Mouse (Mus musculus) C2C12 (cell line): Measurements from ENCODE around the gene Bdkrb2. TPM values are rescaled to one million over a fixed set of nuclear protein-coding genes. Genes with fewer than 3 reads are reported as not detected.
A peak's percentile ranks its signal among the peaks of the same experiment; 100 is the strongest.

ENCODE experiments used
- H3K27me3 ChIP-seq: one replicate; pipeline ENCODE4 v1.6.1; 2011; ENCODE audit not compliant: control insufficient read depth, insufficient read depth, insufficient read length
- H3K36me3 ChIP-seq: one replicate; pipeline ENCODE4 v1.6.1; 2011; ENCODE audit not compliant: control insufficient read depth, insufficient read depth
- H3K4me3 ChIP-seq: one replicate; pipeline ENCODE4 v1.5.1; 2011; ENCODE audit warnings: mild to moderate bottlenecking, control low read depth; ENCODE audit not compliant: poor library complexity, insufficient read depth, severe bottlenecking
- H3K79me2 ChIP-seq: one replicate; pipeline ENCODE4 v1.6.1; 2011; ENCODE audit not compliant: control insufficient read depth, insufficient read depth
- H3K79me3 ChIP-seq: one replicate; pipeline ENCODE4 v1.6.1; 2011; ENCODE audit warnings: low read depth, control low read depth
- H3ac ChIP-seq: one replicate; pipeline ENCODE3; 2011; ENCODE audit warnings: low read depth; ENCODE audit not compliant: control insufficient read depth, insufficient read length
- CEBPB ChIP-seq: IDR thresholded peaks from one replicate; pipeline ENCODE4 v1.6.1; 2011; ENCODE audit warnings: low read depth, mild to moderate bottlenecking, control low read depth, moderate library complexity
- CTCF ChIP-seq: IDR thresholded peaks from one replicate; pipeline ENCODE4 v1.5.1; 2011; ENCODE audit not compliant: control insufficient read depth, insufficient read depth, insufficient read length
- FOSL1 ChIP-seq: IDR thresholded peaks from one replicate; pipeline ENCODE4 v1.8.0; 2011; ENCODE audit warnings: mild to moderate bottlenecking, low read length; ENCODE audit not compliant: poor library complexity, insufficient read depth, severe bottlenecking
- MAX ChIP-seq: IDR thresholded peaks from one replicate; pipeline ENCODE4 v1.6.1; 2011; ENCODE audit warnings: mild to moderate bottlenecking, control low read depth
- MYOD1 ChIP-seq: IDR thresholded peaks from one replicate; pipeline ENCODE4 v1.6.1; 2011; ENCODE audit warnings: low read depth; ENCODE audit not compliant: control insufficient read depth, insufficient read length
- MYOG ChIP-seq: IDR thresholded peaks from one replicate; pipeline ENCODE4 v1.6.1; 2011; ENCODE audit not compliant: control insufficient read depth, insufficient read length; ENCODE audit errors: extremely low read depth
- USF1 ChIP-seq: IDR thresholded peaks from one replicate; pipeline ENCODE4 v1.6.1; 2011; ENCODE audit warnings: low read depth, mild to moderate bottlenecking, control low read depth, moderate library complexity
- polyA plus RNA-seq: library from polyadenylated mRNA; unstranded; fragments of >200 nt; fragmentation: generic; extraction: Trizol; gene quantifications from one replicate; pipeline ENCODE4 v1.2.1, GENCODE M21; 2012; ENCODE audit warnings: missing spikeins

Gene Bdkrb2
- polyA plus RNA-seq, 1 experiment, result 1.2 TPM

GRCm38 (mm10) chr12:105611045-105611444 lies 48.0 kb downstream of the Bdkrb2 start:
- Histone ChIP-seq H3K79me2 (no peaks in the 10 kb centered on the region), H3K4me3 (no peak overlapping the region), H3ac (no peak overlapping the region), H3K36me3 (peaks cover 8% of the 10 kb centered on the region), H3K79me3 (no peaks in the 10 kb centered on the region), H3K27me3 (no peaks in the 10 kb centered on the region)
- TF ChIP-seq CTCF, result no peak
- no peak for TF ChIP-seq MYOG
- TF ChIP-seq USF1, result no peak
- TF ChIP-seq MAX, result no peak
- no peak for TF ChIP-seq MYOD1
- TF ChIP-seq CEBPB, result no peak
- no peak for TF ChIP-seq FOSL1

GRCm38 (mm10) chr12:105611748-105612147 lies 48.7 kb downstream of the Bdkrb2 start:
- TF ChIP-seq FOSL1, result no peak
- peak; percentile 71 for TF ChIP-seq CTCF
- no peak for TF ChIP-seq USF1
- no peak for TF ChIP-seq MYOG
- no peak for TF ChIP-seq MYOD1
- no peak for TF ChIP-seq CEBPB
- Histone ChIP-seq H3K79me2 (no peaks in the 10 kb centered on the region), H3K27me3 (no peaks in the 10 kb centered on the region), H3ac (no peak overlapping the region), H3K36me3 (peaks cover 12% of the 10 kb centered on the region), H3K79me3 (no peaks in the 10 kb centered on the region), H3K4me3 (no peak overlapping the region)

- H3K79me2 ChIP-seq, result no peaks in the 10 kb centered on the region
- no peak overlapping the region for H3ac ChIP-seq
- H3K4me3 ChIP-seq, result no peak overlapping the region
- TF ChIP-seq CEBPB, result no peak
- TF ChIP-seq CTCF, result no peak
- TF ChIP-seq FOSL1, result no peak
- TF ChIP-seq USF1, result no peak
- no peak for TF ChIP-seq MAX
- TF ChIP-seq MYOD1, result no peak
- TF ChIP-seq MYOG, result no peak
- H3K27me3 ChIP-seq, result no peaks in the 10 kb centered on the region
- H3K36me3 ChIP-seq, result peaks cover 25% of the 10 kb centered on the region
- no peaks in the 10 kb centered on the region for H3K79me3 ChIP-seq
These were observed 50.5 kb downstream of the Bdkrb2 start for GRCm38 (mm10) chr12:105613559-105613958.

GRCm38 (mm10) chr12:105622048-105622447 lies 59.0 kb downstream of the Bdkrb2 start:
- Histone ChIP-seq H3K4me3 (no peak overlapping the region), H3K79me2 (no peaks in the 10 kb centered on the region), H3K79me3 (no peaks in the 10 kb centered on the region), H3K27me3 (no peaks in the 10 kb centered on the region), H3ac (no peak overlapping the region), H3K36me3 (peaks cover 64% of the 10 kb centered on the region)
- no peak for TF ChIP-seq MYOG
- no peak for TF ChIP-seq CEBPB
- no peak for TF ChIP-seq FOSL1
- TF ChIP-seq USF1, result no peak
- no peak for TF ChIP-seq MYOD1
- no peak for TF ChIP-seq MAX
- no peak for TF ChIP-seq CTCF

- Histone ChIP-seq H3ac (no peak overlapping the region), H3K4me3 (no peak overlapping the region), H3K79me2 (no peaks in the 10 kb centered on the region), H3K36me3 (peaks cover 64% of the 10 kb centered on the region), H3K27me3 (no peaks in the 10 kb centered on the region), H3K79me3 (no peaks in the 10 kb centered on the region)
- TF ChIP-seq MYOD1 (no peak), USF1 (no peak), CEBPB (no peak), CTCF (no peak), MYOG (no peak), FOSL1 (no peak), MAX (no peak)
These were observed 60.0 kb downstream of the Bdkrb2 start for GRCm38 (mm10) chr12:105622981-105623539.

- peaks cover 55% of the 10 kb centered on the region for H3K36me3 ChIP-seq
- no peaks in the 10 kb centered on the region for H3K79me3 ChIP-seq
- TF ChIP-seq CEBPB (no peak), MAX (no peak), MYOD1 (no peak), MYOG (no peak), FOSL1 (no peak), USF1 (no peak), CTCF (no peak)
These were observed 62.8 kb downstream of the Bdkrb2 start for GRCm38 (mm10) chr12:105625798-105626197.

More at GRCm38 (mm10) chr12:105625798-105626197, 62.8 kb downstream of the Bdkrb2 start:
- H3K79me2 ChIP-seq, result no peaks in the 10 kb centered on the region
- H3K4me3 ChIP-seq, result no peak overlapping the region
- no peak overlapping the region for H3ac ChIP-seq
- H3K27me3 ChIP-seq, result no peaks in the 10 kb centered on the region
